Mouse (Mus musculus) mouse trophoblast stem cell (cell line): ENCODE measurements around the gene Akt1s1.

Source experiments
- in situ Hi-C, 2 experiments: fragments of 300-500 bp; cut with MseI, MboI; formaldehyde crosslinking; loops; 2 replicates in 1 of 2; 3 replicates in 1 of 2; pipeline ENCODE4 v1.15.1; 2025

The Akt1s1 gene

DNA sequence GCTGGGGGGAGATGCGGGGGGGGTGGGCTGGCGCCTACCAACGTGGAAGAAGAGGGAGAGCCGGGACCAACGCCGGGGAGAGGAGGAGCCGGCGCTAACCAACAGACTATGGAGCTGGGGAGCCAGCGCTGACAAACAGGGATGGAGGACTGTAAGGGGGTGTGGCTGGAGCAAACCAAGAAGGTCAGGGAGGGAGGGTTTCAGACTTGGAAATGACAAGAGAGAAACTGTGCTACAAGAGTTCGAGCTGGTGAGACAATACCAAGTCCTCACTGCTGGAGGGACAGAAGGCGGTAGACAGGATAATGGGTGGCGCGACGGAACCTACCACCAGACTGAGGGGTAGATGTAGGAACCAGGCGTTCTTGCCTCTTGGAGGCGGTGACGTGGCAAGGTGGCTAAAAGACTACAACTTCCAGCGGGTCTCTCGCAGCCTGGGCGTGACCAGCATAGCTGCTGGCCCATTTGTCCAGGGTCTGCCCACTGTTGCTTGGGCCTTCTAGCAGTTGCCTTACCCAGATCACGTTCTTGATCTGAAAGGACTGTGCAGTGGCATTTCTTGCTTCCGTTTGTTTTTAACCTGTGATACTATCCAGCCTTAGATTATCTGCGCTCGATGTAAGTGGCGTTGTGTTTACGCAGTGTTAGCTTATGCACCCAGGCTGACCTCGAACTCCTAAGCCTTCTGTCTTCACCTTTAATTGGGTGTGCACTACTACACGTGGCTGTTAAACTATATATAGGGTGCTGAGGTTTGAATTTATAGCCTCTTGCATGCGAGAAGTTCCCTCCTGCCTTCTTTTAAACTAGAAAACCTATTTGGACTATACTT lies 21.1 kb downstream of the Akt1s1 start, which contains the start of gene Ptov1:
Ptov1 (minus strand) TSS at position 92 of the 832 bp plus-strand sequence.
- in situ Hi-C loops: loop anchor here in 1 of 2 experiments (10.0 kb wide), 1 partner anchor 85 kb away; no protein-coding TSS in a partner anchor

- in situ Hi-C loops: loop anchor here in 1 of 2 experiments (10.0 kb wide), 1 partner anchor 84 kb away; no protein-coding TSS in a partner anchor
Measured at GRCm38 (mm10) chr7:44870614-44871013, 21.8 kb downstream of the Akt1s1 start.

GRCm38 (mm10) chr7:44871181-44871580 lies 22.4 kb downstream of the Akt1s1 start:
- in situ Hi-C loops: loop anchor here in 1 of 2 experiments (10.0 kb wide), 1 partner anchor 84 kb away; no protein-coding TSS in a partner anchor

DNA sequence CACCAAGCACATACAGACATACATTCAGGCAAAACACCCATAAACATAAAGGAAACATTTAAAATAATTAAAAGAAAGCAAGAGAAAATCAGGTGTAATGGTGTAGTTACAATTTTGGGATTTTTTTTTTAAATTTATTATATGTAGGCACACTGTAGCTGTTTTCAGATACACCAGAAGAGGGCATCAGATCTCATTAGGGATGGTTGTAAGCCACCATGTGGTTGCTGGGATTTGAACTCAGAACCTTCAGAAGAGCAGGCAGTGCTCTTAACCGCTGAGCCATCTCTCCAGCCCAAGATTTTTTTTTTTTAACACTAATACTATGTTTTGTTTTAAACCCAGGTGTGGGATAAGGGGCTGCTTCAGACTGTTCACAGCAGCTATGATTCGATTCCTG lies 23.0 kb downstream of the Akt1s1 start:
- in situ Hi-C loops: loop anchor here in 1 of 2 experiments (10.0 kb wide), 1 partner anchor 83 kb away; no protein-coding TSS in a partner anchor

- in situ Hi-C loops: loop anchor here in 1 of 2 experiments (10.0 kb wide), 1 partner anchor 77 kb away; no protein-coding TSS in a partner anchor
Measured at GRCm38 (mm10) chr7:44877833-44878232, 29.0 kb downstream of the Akt1s1 start.

- in situ Hi-C loops: no loop called here
Measured at GRCm38 (mm10) chr7:44883036-44883435, 34.2 kb downstream of the Akt1s1 start.

DNA sequence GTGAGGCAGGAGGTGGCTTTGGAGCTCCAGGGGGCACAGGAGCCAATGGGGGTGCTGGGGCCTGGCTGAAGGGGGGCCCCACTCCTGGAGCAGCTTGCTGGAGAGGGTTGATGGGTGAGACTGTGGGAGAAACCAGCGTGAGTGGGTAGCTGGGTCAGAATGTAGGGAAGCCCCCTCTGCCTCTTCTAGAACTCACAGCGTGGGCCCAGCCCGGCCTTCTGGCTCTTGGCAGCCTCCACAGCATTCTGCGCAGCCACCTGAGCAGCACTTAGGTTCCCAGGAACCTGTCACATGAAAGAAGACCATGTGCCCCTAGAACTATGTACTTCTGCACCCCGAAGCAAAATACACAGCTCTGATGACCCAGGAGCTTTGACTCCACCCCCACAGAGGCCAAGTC lies 35.8 kb downstream of the Akt1s1 start:
- in situ Hi-C loops: no loop called here

- in situ Hi-C loops: no loop called here
Measured at GRCm38 (mm10) chr7:44886964-44887363, 38.2 kb downstream of the Akt1s1 start.

GRCm38 (mm10) chr7:44888256-44889105 lies 39.7 kb downstream of the Akt1s1 start:
- in situ Hi-C loops: no loop called here

- in situ Hi-C loops: no loop called here
Measured at GRCm38 (mm10) chr7:44890180-44890579, 41.4 kb downstream of the Akt1s1 start.

GRCm38 (mm10) chr7:44890737-44891136 lies 41.9 kb downstream of the Akt1s1 start:
- in situ Hi-C loops: no loop called here

DNA sequence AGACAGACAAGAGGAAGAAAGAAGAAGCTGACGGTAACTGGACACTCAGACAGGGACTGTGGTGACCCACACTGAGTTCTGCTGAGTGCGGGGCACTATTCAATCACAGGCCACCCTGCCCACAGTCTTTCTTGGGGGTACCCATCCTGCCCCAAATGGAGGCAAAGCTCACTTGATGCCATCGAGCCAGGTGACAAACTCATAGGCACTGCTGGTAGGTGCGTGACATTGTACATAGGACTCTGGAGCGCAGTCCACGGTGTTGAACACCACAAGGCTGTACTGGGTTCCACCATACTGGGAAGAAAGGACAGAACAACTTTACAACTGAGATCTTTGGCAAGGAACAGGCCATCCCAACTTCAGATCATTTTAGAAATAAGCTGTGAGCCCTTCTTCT lies 42.8 kb downstream of the Akt1s1 start:
- in situ Hi-C loops: no loop called here

DNA sequence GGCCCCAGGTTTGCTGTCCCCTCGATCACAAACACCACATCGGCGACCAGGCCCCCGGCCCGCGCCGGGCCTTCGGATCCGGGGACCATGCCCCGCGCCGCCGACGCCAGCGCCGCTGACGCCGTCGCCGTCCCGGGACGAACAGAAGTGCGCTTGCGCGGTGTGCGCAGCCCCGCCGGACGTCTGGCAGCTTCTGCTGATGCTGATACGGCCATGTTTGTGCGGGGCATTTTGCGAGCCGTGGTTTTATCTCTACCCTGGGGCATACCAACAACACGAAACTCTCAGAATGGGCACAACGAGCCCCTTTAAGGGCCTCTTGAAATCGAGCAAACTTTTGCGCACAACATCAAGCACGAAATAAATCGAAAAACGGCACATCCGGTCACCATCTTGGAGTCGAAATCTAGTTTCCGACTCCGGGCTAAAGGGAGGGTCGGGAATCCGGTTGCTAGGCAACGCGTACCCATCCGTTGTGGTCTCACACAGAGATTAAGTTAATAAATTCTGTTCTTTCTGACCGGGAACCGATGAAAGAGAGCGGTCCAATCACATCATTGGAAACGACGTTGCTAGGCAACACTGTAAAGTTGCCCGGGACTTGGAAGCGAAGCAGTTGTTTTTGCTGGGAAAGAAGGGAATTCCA lies 43.6 kb downstream of the Akt1s1 start, which contains the start of gene Med25:
Med25 (minus strand) TSS at position 437 of the 646 bp plus-strand sequence.
- in situ Hi-C loops: no loop called here

DNA sequence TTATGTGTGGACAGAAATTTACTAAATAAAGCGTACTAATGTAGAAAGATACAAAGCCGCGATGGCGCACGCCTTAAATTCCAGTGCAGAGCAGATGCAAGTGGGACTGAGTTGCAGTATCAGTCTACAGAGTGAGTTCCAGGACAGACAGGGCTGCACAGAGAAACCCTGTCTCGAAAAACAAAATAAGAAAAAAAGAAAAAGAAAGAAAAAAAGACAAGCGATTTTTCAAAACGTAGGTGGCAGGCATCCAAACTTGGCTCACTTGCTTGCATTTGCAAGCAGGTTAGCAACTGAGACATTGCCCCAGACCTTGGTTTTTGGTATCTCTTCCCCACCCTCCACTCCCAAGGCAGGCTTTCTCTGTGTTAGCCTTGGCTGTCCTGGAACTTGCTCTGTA lies 44.4 kb downstream of the Akt1s1 start:
- in situ Hi-C loops: no loop called here

- in situ Hi-C loops: no loop called here
Measured at GRCm38 (mm10) chr7:44894175-44894574, 45.4 kb downstream of the Akt1s1 start.

DNA sequence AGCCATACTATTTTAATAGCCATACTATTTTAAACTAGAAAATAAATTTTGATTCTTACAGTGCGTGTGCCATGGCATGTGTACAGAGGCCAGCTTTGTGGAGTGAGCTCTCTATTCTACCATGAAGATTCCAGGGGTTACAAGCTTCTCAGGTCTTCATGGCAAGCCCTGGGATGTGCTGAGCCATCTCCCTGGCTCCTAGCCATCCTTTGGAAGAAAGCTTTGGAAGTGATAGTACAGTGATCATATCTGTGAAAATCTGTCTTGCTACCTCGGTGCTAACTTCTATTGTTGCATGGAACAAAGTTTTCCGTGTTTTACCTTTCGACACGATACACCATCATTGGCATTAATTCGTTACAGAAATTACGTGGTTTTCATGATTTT lies 46.4 kb downstream of the Akt1s1 start:
- in situ Hi-C loops: no loop called here

GRCm38 (mm10) chr7:44895593-44896434 lies 47.0 kb downstream of the Akt1s1 start, which contains the start of gene Fuz:
Fuz (plus strand) TSS chr7:44896079.
- in situ Hi-C loops: no loop called here

GRCm38 (mm10) chr7:44896499-44896898 lies 47.7 kb downstream of the Akt1s1 start:
- in situ Hi-C loops: no loop called here

GRCm38 (mm10) chr7:44898607-44899006 lies 49.8 kb downstream of the Akt1s1 start:
- in situ Hi-C loops: no loop called here

- in situ Hi-C loops: no loop called here
Measured at GRCm38 (mm10) chr7:44900632-44901031, 51.8 kb downstream of the Akt1s1 start.
